10 mouse cellular contexts compared by ENCODE assay signal in genomic region chr1:90424066-90424821, GRCm38 (mm10).
DNase-seq lines count a peak whose midpoint lies in the region; ATAC-seq and TF ChIP-seq lines count a peak whose summit lies in the region.
"Had no signal": no experiment of that assay in that cellular context is flagged by ENCODE, and none has a peak within 500 bp of the region (broad histone marks: within the 10 kb centered on the region; RNA-seq: fewer than 3 reads in every experiment).

No protein-coding gene starts in this region.

- H3K36me3 ChIP-seq in heart, adult 2 months (ENCODE audit: control insufficient read depth, insufficient read depth, low read length), result no peaks in the 10 kb centered on the region
- no peaks in the 10 kb centered on the region for H3K36me3 ChIP-seq in heart, embryonic 11.5 days (ENCODE audit: control insufficient read depth, insufficient read depth, low read length)
- no peaks in the 10 kb centered on the region for H3K36me3 ChIP-seq in heart, postnatal 0 days (replicated peaks; ENCODE audit: control insufficient read depth, insufficient read depth, low read length)

- H3K27ac ChIP-seq in heart, adult 2 months, result peak overlapping the region; percentile 23; the same call in 1 of the 2 replicates
- H3K27ac ChIP-seq in heart, embryonic 11.5 days (ENCODE audit: low read depth, low read length), result no peak overlapping the region
- H3K27ac ChIP-seq in heart, postnatal 0 days (ENCODE audit: low read depth), result no peak overlapping the region

- H3K4me3 ChIP-seq in heart, adult 2 months, result no peak overlapping the region
- no peak overlapping the region for H3K4me3 ChIP-seq in heart, embryonic 11.5 days (ENCODE audit: low read depth, low read length)
- no peak overlapping the region for H3K4me3 ChIP-seq in heart, postnatal 0 days (ENCODE audit: low read depth, low read length)

- WGBS in heart, adult 2 months, result 26% methylated on average over 13 of the region's 13 CpGs
- WGBS in heart, embryonic 11.5 days (ENCODE audit: insufficient replicate concordance), result 28% methylated on average over 13 of the region's 13 CpGs
- WGBS in heart, postnatal 0 days, result 40% methylated on average over 13 of the region's 13 CpGs

- no peak for ATAC-seq in heart, embryonic 11.5 days (replicated peaks; ENCODE audit: insufficient number of reproducible peaks, low FRiP score, low TSS enrichment)
- peak; percentile 63; the same call in 1 of the 2 replicates for ATAC-seq in heart, postnatal 0 days (ENCODE audit: insufficient read depth, low read depth)
- no peak for ATAC-seq in activated CD4-positive, CD25-positive, alpha-beta regulatory T cell, adult 4 months
- no peak for ATAC-seq in CD4-positive, CD25-positive, alpha-beta regulatory T cell, adult 4 months

- no peak overlapping the region for H3K9ac ChIP-seq in heart, adult 2 months (ENCODE audit: low read depth, low read length)
- no peak overlapping the region for H3K9ac ChIP-seq in heart, embryonic 11.5 days (ENCODE audit: low read depth, low read length)
- no peak overlapping the region for H3K9ac ChIP-seq in heart, postnatal 0 days (replicated peaks; ENCODE audit: low read depth, low read length)

- peak; percentile 30 to 34 for DNase-seq in heart, adult 2 months
- DNase-seq in WW6 (ENCODE audit: low read depth, low spot score), result peak; percentile 39
- DNase-seq in heart, postnatal 0 days (ENCODE audit: low spot score), result peak; percentile 13
- DNase-seq in mesoderm, embryonic 11.5 days (ENCODE audit: low read depth, low spot score), result peak; percentile 76
- DNase-seq in B cell, adult 2 months, result no peak
- DNase-seq: cerebellum, postnatal 14 days; lung, postnatal 14 days had no signal

- peaks cover 9% of the 10 kb centered on the region for H3K4me1 ChIP-seq in heart, adult 2 months (ENCODE audit: control insufficient read depth, insufficient read depth, low read length)
- peaks cover 13% of the 10 kb centered on the region for H3K4me1 ChIP-seq in heart, embryonic 11.5 days (ENCODE audit: control insufficient read depth, insufficient read depth, low read length)
- H3K4me1 ChIP-seq in heart, postnatal 0 days (ENCODE audit: control insufficient read depth, insufficient read depth), result peaks cover 5% of the 10 kb centered on the region

- no peaks in the 10 kb centered on the region for H3K79me2 ChIP-seq in heart, adult 2 months (replicated peaks; ENCODE audit: control insufficient read depth, insufficient read depth, low read length)

- intact Hi-C loops in heart, adult 2 months (cut with DNase I), result loop anchor here (5.0 kb wide), 1 partner anchor 68 kb away; no protein-coding TSS in a partner anchor

- no peak for TF ChIP-seq POLR2A in heart, adult 2 months (IDR thresholded peaks at IDR 0.05; ENCODE audit: insufficient read depth, low read depth, low read length)

- H3K9me3 ChIP-seq in heart, embryonic 11.5 days (replicated peaks; ENCODE audit: control insufficient read depth, low read length), result peaks cover 3% of the 10 kb centered on the region; the same call in 1 of the 2 replicates
- H3K9me3 ChIP-seq in heart, postnatal 0 days (replicated peaks; ENCODE audit: control insufficient read depth, low read length), result 0 out of 2 replicates have a peak, but pooled peaks cover 5% of the 10 kb centered on the region

- no peaks in the 10 kb centered on the region for H3K27me3 ChIP-seq in heart, adult 2 months (ENCODE audit: control insufficient read depth, insufficient read depth, low read length)
- H3K27me3 ChIP-seq in heart, embryonic 11.5 days (ENCODE audit: control insufficient read depth, insufficient read depth, low read length), result no peaks in the 10 kb centered on the region
- no peaks in the 10 kb centered on the region for H3K27me3 ChIP-seq in heart, postnatal 0 days (ENCODE audit: control insufficient read depth, insufficient read depth, low read length)

- no peak overlapping the region for H3K4me2 ChIP-seq in heart, embryonic 11.5 days
- H3K4me2 ChIP-seq in heart, postnatal 0 days (ENCODE audit: low read depth, low read length), result no peak overlapping the region

- no peak for TF ChIP-seq EP300 in heart, adult 2 months (IDR thresholded peaks at IDR 0.05; ENCODE audit: insufficient read depth, low read depth, low read length)
- no peak for TF ChIP-seq EP300 in heart, postnatal 0 days (IDR thresholded peaks at IDR 0.05; ENCODE audit: low read depth)

- TF ChIP-seq CTCF in heart, adult 2 months (IDR thresholded peaks at IDR 0.05), result no peak
- no peak for TF ChIP-seq CTCF in heart, postnatal 0 days (IDR thresholded peaks at IDR 0.05; ENCODE audit: low read depth)

Comparison
In these comparisons a context has a peak if more than half of its experiments do, and no peak if none do; other contexts are left out.
1. DNase-seq: peak in heart, adult 2 months (2 of 2), WW6 (single experiment), heart, postnatal 0 days (single experiment) and mesoderm, embryonic 11.5 days (single experiment); none in B cell, adult 2 months (0 of 2).